Mouse (Mus musculus) stomach, embryonic 16.5 days (tissue): ENCODE measurements around the gene Abl2. TPM values are rescaled to one million over a fixed set of nuclear protein-coding genes. Genes with fewer than 3 reads are reported as not detected.

Source experiments
- ATAC-seq: fragments of 200-750 bp; cut with Nextera tagmentation; 2 replicates; pipeline ENCODE4 v1.8.0; 2017; ENCODE audit warnings: moderate number of reproducible peaks, moderate TSS enrichment; ENCODE audit not compliant: insufficient read depth, low FRiP score
- H3K27ac ChIP-seq: fragments of 300-500 bp; sonication (generic); 2 replicates; pipeline ENCODE4 v1.5.1; 2014; ENCODE audit warnings: low read length
- H3K27me3 ChIP-seq: fragments of 300-500 bp; sonication (generic); 2 replicates; pipeline ENCODE4 v1.6.1; 2014; ENCODE audit warnings: low read length, control low read depth, mixed read lengths; ENCODE audit not compliant: control insufficient read depth, insufficient read depth
- H3K36me3 ChIP-seq: fragments of 300-500 bp; sonication (generic); 2 replicates; pipeline ENCODE4 v1.6.1; 2014; ENCODE audit warnings: low read length; ENCODE audit not compliant: control insufficient read depth, insufficient read depth
- H3K4me1 ChIP-seq: fragments of 300-500 bp; sonication (generic); 2 replicates; pipeline ENCODE4 v1.6.1; 2014; ENCODE audit warnings: low read length, control low read depth, mixed read lengths; ENCODE audit not compliant: control insufficient read depth, insufficient read depth
- H3K4me2 ChIP-seq: fragments of 300-500 bp; sonication (generic); 2 replicates; pipeline ENCODE4 v1.6.1; 2014; ENCODE audit warnings: low read depth, low read length, mixed read lengths
- H3K4me3 ChIP-seq: fragments of 300-500 bp; sonication (generic); replicated peaks from 2 replicates; pipeline ENCODE4 v1.5.1; 2014; ENCODE audit warnings: mild to moderate bottlenecking, low read length
- H3K9ac ChIP-seq: fragments of 300-500 bp; sonication (generic); 2 replicates; pipeline ENCODE4 v1.6.1; 2014; ENCODE audit warnings: low read length
- H3K9me3 ChIP-seq: fragments of 300-500 bp; sonication (generic); replicated peaks from 2 replicates; pipeline ENCODE4 v1.6.1; 2016; ENCODE audit warnings: low read length, control low read depth; ENCODE audit not compliant: control insufficient read depth
- WGBS: fragments of 180-500 bp; shearing (Covaris S2); extraction: QIAGEN DNeasy Blood & Tissue Kit; methylation state at CpG from one replicate; pipeline ENCODE4 v1.1.7; 2014; 5-methylcytosine and 5-hydroxymethylcytosine counted together
- polyA plus RNA-seq: library from polyadenylated mRNA; unstranded; fragments of >200 nt; fragmentation: Nextera tagmentation; extraction: Ambion mirVana; gene quantifications from 2 replicates; pipeline ENCODE4 v1.2.1, GENCODE M21; 2015

Gene Abl2
- polyA plus RNA-seq, 1 experiment from 2014 or later, result 3.6 TPM

DNA sequence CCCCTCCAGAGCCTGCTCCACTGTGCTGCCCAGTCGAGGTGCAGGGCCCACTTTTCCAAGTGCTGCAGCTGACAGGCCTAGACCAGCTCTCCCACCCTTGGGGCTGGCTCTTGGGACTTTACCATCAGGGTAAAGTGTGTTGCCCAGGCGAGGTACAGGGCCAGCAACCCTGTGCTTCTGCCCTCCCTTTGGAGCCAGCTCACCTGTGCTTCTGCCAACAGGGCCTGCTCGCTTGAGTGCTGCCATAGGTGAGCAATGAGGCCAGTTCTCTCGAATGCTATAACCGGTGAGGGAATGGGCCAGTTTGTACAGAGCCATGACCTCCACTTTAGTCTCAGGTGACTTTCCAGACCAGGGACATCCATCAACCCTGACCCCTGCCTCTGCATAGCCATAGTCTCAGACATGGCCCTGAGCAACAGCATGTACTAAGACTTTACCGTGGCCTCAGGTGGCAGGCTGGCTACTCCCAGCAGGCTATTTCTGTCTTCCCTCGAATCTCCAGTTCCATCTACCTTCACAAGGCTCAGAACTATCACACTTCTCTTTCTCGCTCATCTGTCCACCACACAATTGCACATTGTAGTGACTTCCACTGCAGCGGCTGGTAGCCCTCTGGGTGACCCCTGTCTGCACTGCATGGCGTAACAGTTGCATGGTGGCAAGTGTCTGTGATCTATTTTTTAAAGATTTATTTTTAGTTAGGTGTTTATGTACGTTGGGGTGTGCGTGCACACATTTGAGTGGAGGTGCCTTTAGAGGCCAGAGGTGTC, 46.7 kb downstream of the Abl2 start:
- no peak overlapping the region for H3K4me3 ChIP-seq
- H3K36me3 ChIP-seq, result no peaks in the 10 kb centered on the region
- H3K4me2 ChIP-seq, result no peak overlapping the region
- H3K9ac ChIP-seq, result no peak overlapping the region
- no peak overlapping the region for H3K27ac ChIP-seq
- peaks cover 10% of the 10 kb centered on the region for H3K4me1 ChIP-seq
- no peaks in the 10 kb centered on the region for H3K9me3 ChIP-seq
- no peaks in the 10 kb centered on the region for H3K27me3 ChIP-seq
- ATAC-seq, result no peak
- 69% methylated on average over 12 of the region's 12 CpGs for WGBS

- H3K27ac ChIP-seq, result no peak overlapping the region
- H3K9ac ChIP-seq, result no peak overlapping the region
- no peaks in the 10 kb centered on the region for H3K27me3 ChIP-seq
- peaks cover 10% of the 10 kb centered on the region for H3K4me1 ChIP-seq
- ATAC-seq, result no peak
- no peak overlapping the region for H3K4me2 ChIP-seq
- no peaks in the 10 kb centered on the region for H3K36me3 ChIP-seq
- WGBS, result 88% methylated on average over 2 of the region's 2 CpGs
- no peak overlapping the region for H3K4me3 ChIP-seq
- H3K9me3 ChIP-seq, result no peaks in the 10 kb centered on the region
These were observed 47.4 kb downstream of the Abl2 start for GRCm38 (mm10) chr1:156605940-156606339.

- Histone ChIP-seq H3K36me3 (no peaks in the 10 kb centered on the region), H3K27ac (no peak overlapping the region), H3K27me3 (no peaks in the 10 kb centered on the region), H3K4me1 (peaks cover 10% of the 10 kb centered on the region), H3K4me2 (no peak overlapping the region), H3K4me3 (no peak overlapping the region), H3K9ac (no peak overlapping the region), H3K9me3 (no peaks in the 10 kb centered on the region)
- WGBS, result 95% methylated on average over 2 of the region's 2 CpGs
- no peak for ATAC-seq
These were observed 49.9 kb downstream of the Abl2 start for GRCm38 (mm10) chr1:156608496-156608895.

DNA sequence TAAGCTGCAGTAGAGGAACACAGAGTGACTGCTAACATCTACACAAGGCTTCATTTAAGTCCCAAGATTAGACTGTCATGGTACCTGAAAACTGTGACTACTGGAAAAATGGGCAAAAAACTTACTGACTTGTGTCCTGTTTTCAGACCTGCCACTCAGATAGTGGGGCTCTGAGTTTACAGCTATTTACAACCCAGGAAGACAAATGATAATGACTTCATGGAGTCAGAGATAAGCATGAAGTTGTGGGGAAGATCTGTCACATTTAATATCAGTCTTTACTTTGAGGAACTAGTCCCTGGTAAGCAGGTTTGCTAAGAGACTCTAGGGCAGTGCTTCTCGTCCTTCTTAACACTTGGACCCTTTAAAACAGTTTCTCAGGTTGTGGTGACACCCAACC, 51.7 kb downstream of the Abl2 start:
- Histone ChIP-seq H3K4me1 (peaks cover 19% of the 10 kb centered on the region), H3K4me3 (no peak overlapping the region), H3K4me2 (no peak overlapping the region), H3K27me3 (no peaks in the 10 kb centered on the region), H3K36me3 (no peaks in the 10 kb centered on the region), H3K9me3 (no peaks in the 10 kb centered on the region), H3K9ac (no peak overlapping the region), H3K27ac (no peak overlapping the region)
- 75% methylated on average over 1 of the region's 1 CpGs for WGBS
- ATAC-seq, result no peak

GRCm38 (mm10) chr1:156613855-156614530, 55.4 kb downstream of the Abl2 start:
- Histone ChIP-seq H3K9me3 (no peaks in the 10 kb centered on the region), H3K4me1 (peaks cover 29% of the 10 kb centered on the region), H3K36me3 (no peaks in the 10 kb centered on the region), H3K4me2 (no peak overlapping the region), H3K4me3 (no peak overlapping the region), H3K9ac (no peak overlapping the region), H3K27me3 (no peaks in the 10 kb centered on the region), H3K27ac (peak overlapping the region; percentile 63)
- WGBS, result 34% methylated on average over 9 of the region's 9 CpGs
- ATAC-seq, result no peak

DNA sequence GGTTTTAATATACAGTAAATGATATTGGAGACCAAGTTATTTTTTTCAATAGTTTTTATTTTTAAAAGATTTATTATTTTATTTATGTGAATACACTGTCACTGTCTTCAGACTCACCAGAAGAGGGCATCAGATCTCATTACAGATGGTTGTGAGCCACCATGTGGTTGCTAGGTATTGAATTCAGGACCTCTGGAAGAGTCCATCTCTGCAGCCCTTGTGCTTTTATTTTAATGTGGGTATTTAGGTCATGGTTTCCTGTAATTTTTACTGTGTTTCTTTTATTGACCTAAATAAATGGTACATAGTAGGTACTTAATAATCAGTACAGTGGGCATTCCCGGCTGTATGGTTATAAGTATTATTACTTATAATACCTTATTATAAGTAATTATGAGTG, 56.1 kb downstream of the Abl2 start:
- H3K4me3 ChIP-seq, result no peak overlapping the region
- H3K4me1 ChIP-seq, result peaks cover 26% of the 10 kb centered on the region
- no peak for ATAC-seq
- no peaks in the 10 kb centered on the region for H3K9me3 ChIP-seq
- 89% methylated on average over 1 of the region's 1 CpGs for WGBS
- no peaks in the 10 kb centered on the region for H3K36me3 ChIP-seq
- no peaks in the 10 kb centered on the region for H3K27me3 ChIP-seq
- H3K27ac ChIP-seq, result peak overlapping the region; percentile 84; the same call in 1 of the 2 replicates
- H3K4me2 ChIP-seq, result no peak overlapping the region
- H3K9ac ChIP-seq, result no peak overlapping the region

GRCm38 (mm10) chr1:156615381-156616133, 57.0 kb downstream of the Abl2 start:
- Histone ChIP-seq H3K4me1 (peaks cover 26% of the 10 kb centered on the region), H3K36me3 (no peaks in the 10 kb centered on the region), H3K4me2 (peak overlapping the region; percentile 52), H3K27me3 (no peaks in the 10 kb centered on the region), H3K27ac (peak overlapping the region; percentile 84), H3K9me3 (no peaks in the 10 kb centered on the region), H3K4me3 (peak overlapping the region; percentile 29), H3K9ac (peak overlapping the region; percentile 33)
- peak; percentile 81 for ATAC-seq
- WGBS, result 17% methylated on average over 13 of the region's 13 CpGs

GRCm38 (mm10) chr1:156616989-156617598, 58.5 kb downstream of the Abl2 start:
- peak overlapping the region; percentile 40 for H3K4me2 ChIP-seq
- H3K36me3 ChIP-seq, result no peaks in the 10 kb centered on the region
- ATAC-seq, result no peak
- peak overlapping the region; percentile 20; the same call in 1 of the 2 replicates for H3K4me3 ChIP-seq
- peak overlapping the region; percentile 48 for H3K9ac ChIP-seq
- peak overlapping the region; percentile 85 for H3K27ac ChIP-seq
- no peaks in the 10 kb centered on the region for H3K9me3 ChIP-seq
- whole genome bisulfite sequencing, result 41% methylated on average over 12 of the region's 12 CpGs
- H3K4me1 ChIP-seq, result peaks cover 26% of the 10 kb centered on the region
- H3K27me3 ChIP-seq, result no peaks in the 10 kb centered on the region
